Mouse (Mus musculus): ENCODE measurements around the gene Plcd1.

The Plcd1 gene

GRCm38 (mm10) chr9:119093419-119094295, at the start of gene Plcd1:
Plcd1 (minus strand) TSS chr9:119093502.
- DNase-seq (ENCODE audit: low spot score in 2 of 2) = peak; percentile 54 to 79

DNA sequence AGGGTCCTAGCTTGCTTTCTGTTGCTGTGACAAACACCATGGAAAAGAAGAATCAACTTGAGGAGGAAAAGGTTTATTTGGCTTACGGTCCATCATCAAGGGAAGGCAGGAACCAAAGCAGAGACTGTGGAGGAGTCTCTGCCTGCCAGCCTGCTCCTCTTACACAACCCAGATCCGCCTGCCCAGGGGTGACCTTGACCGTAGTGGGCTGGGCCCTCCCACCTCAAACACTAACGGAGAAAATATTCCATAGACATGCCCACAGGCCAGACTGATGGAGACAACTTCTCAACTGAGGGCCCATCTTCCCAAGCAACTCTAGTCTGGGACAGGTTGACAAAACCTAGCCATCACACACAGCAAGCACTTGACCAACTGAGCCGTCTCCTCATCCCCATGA, 48.8 kb upstream of the Plcd1 start:
- no peak for DNase-seq (ENCODE audit: low spot score in 2 of 2)

GRCm38 (mm10) chr9:119138836-119139235, 45.5 kb upstream of the Plcd1 start:
- DNase-seq (ENCODE audit: low spot score in 2 of 2) = no peak

- no peak for DNase-seq (ENCODE audit: low spot score in 2 of 2)
These were observed 37.4 kb upstream of the Plcd1 start for GRCm38 (mm10) chr9:119130692-119131091.

DNA sequence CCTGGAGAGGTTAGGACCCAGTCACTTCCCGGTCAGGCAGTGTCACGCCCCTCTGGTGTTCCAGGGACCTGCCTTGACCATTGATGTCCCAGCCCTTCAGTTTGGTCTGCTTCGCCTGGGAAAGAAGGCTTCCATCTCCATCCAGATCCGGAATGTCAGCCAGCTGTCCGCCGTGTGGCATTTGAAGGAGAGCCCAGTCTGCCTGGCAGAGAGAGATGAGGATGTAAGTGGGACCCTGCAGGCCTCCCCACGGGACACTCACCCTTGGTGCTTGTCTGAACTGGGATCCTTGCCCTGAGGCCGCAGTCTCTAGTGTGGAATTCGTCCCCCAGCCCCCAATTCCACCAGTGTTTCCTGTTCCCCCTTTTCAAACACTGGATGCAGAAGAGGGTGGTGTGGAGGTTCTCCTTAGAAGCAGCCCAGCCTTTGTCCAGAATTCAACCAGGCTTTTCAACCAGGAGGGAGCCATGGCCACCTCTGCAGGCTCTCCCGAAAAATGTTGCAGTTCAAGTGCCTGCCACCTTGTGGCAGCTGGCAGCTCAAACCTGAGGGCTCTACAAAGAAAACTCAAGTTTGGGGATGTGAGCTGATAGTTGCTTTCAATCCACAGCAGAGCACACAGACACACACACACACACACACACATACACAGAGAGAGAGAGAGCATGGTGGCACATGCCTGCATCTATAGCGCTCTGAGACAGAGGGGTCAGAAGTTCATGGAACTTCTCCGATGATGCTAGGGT, 35.3 kb upstream of the Plcd1 start:
- no peak for DNase-seq (ENCODE audit: low spot score in 2 of 2)

DNA sequence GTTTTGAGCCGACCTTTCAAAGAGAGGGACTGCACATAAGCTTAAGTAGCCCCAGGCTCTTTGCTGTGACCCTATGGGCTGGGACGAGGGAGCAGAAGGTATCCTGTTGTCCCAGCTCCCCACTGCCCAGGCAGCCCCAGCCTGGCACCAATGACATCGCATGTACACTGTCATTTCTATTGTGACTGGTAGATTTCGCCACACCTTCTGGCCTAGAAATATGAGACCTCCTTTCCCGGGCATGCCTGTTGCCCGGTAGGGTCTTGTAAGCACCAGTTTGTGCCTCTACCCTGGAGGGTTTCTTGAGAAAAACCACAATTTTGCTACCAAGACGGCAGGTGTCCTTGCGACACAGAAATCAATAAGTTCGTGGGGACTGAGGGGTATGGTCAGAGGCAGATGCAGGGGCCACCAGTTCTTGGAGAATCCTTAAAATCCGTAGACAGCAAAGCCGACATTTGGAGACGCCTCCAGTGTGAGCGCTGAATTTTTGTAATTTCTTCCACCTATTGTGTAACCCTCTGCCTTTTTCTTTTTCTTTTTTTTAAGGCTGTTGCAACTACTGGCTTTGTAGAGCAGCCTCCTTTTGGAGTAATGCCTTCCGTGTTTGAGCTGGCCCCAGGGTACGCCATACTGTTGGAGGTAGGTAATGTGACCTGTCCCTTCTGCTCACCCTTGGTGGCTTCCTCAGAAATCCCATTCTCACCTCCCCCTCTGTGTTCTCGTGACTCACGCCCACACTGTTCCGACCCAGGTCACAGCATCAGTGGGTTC, 29.5 kb upstream of the Plcd1 start:
- DNase-seq (ENCODE audit: low spot score in 2 of 2) = no peak

GRCm38 (mm10) chr9:119120168-119120560, 26.9 kb upstream of the Plcd1 start:
- DNase-seq (ENCODE audit: low spot score in 2 of 2) = no peak

DNA sequence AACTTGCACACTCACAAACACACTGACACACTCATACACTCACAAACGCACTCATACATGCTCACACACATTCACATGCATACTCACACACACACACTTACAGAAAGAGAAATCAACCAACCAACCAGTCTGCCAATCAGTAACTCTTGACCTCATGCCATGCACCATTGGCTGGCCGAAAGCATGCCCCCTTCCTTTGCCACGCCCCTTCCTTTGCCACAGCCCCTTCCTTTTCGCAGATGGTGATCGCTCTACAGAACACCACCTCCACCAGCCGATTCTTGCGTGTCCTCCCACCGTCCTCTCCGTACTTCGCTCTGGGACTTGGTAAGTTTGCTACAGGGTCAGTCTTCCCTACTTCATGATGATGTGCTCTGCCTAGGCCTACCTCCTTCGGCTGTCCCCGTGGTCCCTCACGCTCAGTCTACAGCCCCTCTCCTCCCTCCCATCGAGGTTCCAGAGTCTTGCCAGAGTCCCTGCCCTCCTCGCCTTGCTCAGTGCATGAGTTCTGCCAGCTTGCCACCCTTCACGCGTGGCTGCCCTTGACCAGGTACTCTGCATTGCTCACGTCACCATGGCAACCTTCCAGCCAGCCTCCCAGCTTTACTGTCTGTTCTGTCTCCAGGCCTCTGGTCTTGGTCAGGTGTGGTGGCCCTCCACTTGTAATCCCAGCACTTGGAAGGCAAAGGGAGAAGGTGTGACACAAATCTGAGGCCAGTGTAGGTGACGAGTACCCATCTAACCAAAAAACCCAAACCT, 26.3 kb upstream of the Plcd1 start:
- no peak for DNase-seq (ENCODE audit: low spot score in 2 of 2)

DNA sequence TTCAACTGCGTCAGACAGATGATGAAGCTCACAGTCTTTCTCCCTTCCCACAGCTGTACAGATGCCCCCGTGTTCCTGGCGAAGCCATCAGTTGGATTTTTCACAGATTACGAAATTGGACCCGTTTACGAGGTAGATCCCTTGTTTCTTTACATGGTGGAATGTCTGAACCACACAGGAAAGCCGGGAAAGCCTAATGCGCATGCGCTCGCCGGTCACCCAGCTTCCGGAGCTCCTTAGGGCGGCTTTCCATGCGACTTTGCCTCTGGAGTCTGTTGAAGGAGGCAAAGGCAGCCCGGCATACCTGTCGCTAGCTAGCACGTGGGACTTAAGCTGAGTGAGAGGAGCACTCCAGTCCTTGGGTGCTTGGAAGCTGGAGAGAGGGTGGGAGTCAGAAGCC, 21.6 kb upstream of the Plcd1 start:
- DNase-seq (ENCODE audit: low spot score in 2 of 2) = no peak

GRCm38 (mm10) chr9:119110640-119111039, 17.3 kb upstream of the Plcd1 start:
- no peak for DNase-seq (ENCODE audit: low spot score in 2 of 2)

- no peak for DNase-seq (ENCODE audit: low spot score in 2 of 2)
These were observed 16.5 kb upstream of the Plcd1 start for GRCm38 (mm10) chr9:119109685-119110353.

GRCm38 (mm10) chr9:119107566-119107965, 14.3 kb upstream of the Plcd1 start:
- no peak for DNase-seq (ENCODE audit: low spot score in 2 of 2)

DNA sequence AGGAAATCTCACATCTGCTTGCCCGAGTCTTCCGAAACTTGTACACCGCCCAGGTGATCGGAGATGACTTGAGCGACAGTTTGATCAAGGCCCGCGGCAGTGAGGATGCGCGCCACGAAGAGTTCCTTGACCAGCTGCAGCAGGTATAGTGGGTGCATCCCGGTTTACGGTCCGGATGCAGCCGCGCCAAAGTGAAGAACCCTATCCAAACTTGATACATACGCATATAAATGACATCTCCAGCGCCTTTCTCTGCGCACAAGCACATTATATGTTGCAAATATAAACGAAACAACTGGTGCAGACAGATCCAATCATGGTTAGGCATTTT, 9.4 kb upstream of the Plcd1 start:
- DNase-seq (ENCODE audit: low spot score in 2 of 2) = no peak

DNA sequence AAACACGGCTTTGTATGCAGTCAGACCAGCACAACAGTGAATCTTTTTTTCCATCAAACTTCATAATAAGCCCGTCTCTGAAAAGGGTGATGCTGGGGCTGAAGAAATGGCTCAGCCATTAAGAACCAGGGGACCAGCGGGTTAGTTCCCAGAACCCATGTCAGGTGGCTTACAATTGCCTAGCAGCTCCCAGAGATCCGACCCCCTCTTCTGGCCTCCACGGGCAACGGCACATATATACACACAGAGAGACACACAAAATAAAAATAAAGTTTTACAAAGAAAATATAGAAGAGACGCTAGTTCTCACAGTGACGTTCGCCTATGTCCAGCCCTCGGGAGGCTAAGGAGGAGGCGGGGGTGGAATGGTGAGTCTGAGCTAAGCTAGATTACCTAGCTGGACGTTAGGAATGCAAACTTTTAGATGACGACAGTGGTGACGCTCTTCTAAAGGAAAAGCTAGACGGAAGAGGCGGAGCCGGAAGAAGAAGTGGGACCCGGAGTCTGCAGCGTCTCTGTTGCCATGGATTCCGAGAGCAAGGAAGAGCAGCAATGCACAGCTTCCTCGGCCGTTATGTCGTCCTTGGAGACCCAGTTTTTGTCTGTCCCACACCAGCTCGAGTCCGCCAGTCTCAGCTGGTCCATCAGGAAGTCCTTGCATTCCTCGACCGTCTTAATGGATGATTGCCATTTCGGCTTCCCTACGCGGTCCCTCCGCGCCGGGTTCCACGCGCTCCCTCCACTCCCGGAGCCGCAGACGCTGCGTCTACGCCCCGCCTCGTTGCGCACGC, 8.9 kb upstream of the Plcd1 start, which contains the start of gene Dlec1:
TSS of gene Dlec1 (plus strand) at position 487 of the 791 bp plus-strand sequence.
- DNase-seq (ENCODE audit: low spot score in 2 of 2) = peak; percentile 69 to 80

- DNase-seq (ENCODE audit: low spot score in 2 of 2) = no peak
These were observed 7.0 kb upstream of the Plcd1 start for GRCm38 (mm10) chr9:119100177-119100898.

DNA sequence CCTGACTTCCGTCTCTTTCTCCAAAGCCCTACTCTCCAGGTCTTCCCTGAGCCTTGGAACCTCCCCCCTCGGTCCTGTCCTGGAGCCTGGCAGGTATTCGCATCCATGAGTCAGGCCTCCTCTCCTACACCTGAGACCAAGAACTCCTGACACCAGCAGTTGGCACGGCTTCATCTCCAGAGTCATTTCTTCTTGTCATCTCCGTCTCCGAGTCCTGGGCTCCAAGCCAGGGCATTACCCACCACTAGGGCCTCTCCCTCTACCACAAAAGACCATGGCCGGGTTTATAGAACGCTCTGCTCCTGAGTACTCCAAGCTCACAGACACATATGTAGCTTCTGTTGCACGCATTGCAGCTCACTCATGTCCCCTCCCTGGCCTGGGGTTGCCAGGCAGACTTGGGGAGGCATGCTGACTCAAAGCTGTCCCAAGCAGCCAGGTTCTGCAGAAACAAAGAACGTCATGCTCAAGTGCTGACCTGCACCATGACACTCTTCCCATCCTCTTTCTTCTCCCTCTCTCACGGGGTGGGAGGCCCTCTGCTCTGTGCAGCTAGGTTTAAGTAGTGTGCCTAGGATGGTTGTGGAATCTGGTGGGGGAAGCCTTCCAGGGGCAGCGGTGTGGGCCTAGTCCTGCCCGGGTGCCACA, 1.3 kb upstream of the Plcd1 start:
- no peak for DNase-seq (ENCODE audit: low spot score in 2 of 2)

DNA sequence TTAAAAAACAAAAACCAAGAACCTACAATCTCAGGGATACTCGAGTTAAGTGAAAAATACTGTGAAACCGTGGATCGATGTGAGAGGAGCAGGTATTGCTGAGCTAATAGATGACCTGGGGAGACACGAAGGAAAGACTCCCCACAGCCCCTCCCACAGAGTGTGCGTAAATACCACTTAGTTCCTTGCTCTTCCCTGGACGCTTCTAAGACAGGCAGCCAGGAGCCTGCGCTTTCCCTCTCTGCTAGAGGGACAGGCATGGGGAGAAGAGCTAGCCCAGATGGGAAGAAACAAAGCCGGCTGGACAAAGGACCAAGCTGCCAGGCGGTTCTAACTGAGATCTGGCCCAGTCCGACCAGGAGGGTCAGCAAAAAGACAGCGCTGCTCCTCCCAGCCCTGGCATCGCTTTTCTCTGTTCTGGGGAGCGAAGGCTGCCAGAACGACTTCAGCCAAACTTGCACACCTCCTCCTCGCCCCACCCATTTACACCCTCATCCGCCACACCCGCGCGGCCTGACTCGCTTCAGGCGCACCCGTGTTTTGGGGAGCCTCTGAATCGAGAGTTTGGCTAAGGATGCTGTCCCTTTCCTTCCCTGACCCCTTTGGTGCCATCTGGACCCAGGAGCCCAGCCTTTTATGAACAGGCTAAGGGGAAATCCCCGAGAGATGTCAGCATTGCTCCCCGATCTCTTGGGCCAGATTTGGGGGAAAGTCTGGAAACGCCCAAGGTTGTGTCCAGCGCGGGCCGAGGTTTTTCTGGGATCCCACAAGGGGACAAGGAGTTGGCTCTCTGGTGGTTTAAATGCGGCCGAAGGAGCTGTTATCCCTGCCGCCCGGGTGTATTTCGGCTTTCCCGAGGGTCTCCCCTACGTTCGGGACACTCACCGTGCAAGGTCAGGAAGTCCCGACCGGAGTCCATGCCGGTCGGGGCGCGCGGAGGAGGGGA, 556 bp downstream of the Plcd1 start:
- DNase-seq (ENCODE audit: low spot score in 2 of 2) = peak in 1 of 2 experiments; percentile 58
